Mouse (Mus musculus) intestine, embryonic 14.5 days (tissue): Measurements from ENCODE around the gene Nebl. TPM values are rescaled to one million over a fixed set of nuclear protein-coding genes. Genes with fewer than 3 reads are reported as not detected.

ENCODE experiments used
- ATAC-seq: fragments of 200-750 bp; cut with Nextera tagmentation; replicated peaks from 2 replicates; pipeline ENCODE4 v1.8.0; 2017; ENCODE audit warnings: low read depth, moderate number of reproducible peaks, moderate TSS enrichment, moderate library complexity; ENCODE audit not compliant: low FRiP score, low TSS enrichment
- DNase-seq: peaks from one replicate; pipeline ENCODE4 v3.0.0-alpha.2; 2018; ENCODE audit warnings: low spot score
- H3K27ac ChIP-seq: fragments of 300-500 bp; sonication (generic); 2 replicates; pipeline ENCODE4 v1.5.1; 2014; ENCODE audit warnings: low read depth, mild to moderate bottlenecking, control low read depth
- H3K27me3 ChIP-seq: fragments of 300-500 bp; sonication (generic); replicated peaks from 2 replicates; pipeline ENCODE4 v1.6.1; 2014; ENCODE audit warnings: low read length, control low read depth; ENCODE audit not compliant: control insufficient read depth, insufficient read depth
- H3K36me3 ChIP-seq: fragments of 300-500 bp; sonication (generic); 2 replicates; pipeline ENCODE4 v1.6.1; 2014; ENCODE audit warnings: low read length, control low read depth; ENCODE audit not compliant: control insufficient read depth, insufficient read depth
- H3K4me1 ChIP-seq: fragments of 300-500 bp; sonication (generic); replicated peaks from 2 replicates; pipeline ENCODE4 v1.6.1; 2014; ENCODE audit warnings: low read length, control low read depth, mixed read lengths; ENCODE audit not compliant: control insufficient read depth, insufficient read depth
- H3K4me2 ChIP-seq: fragments of 300-500 bp; sonication (generic); 2 replicates; pipeline ENCODE4 v1.6.1; 2014; ENCODE audit warnings: low read length
- H3K4me3 ChIP-seq: fragments of 300-500 bp; sonication (generic); 2 replicates; pipeline ENCODE4 v1.5.1; 2014; ENCODE audit warnings: low read depth, low read length, control low read depth, mixed read lengths
- H3K9ac ChIP-seq: fragments of 300-500 bp; sonication (generic); 2 replicates; pipeline ENCODE4 v1.6.1; 2014; ENCODE audit warnings: mild to moderate bottlenecking, low read length
- H3K9me3 ChIP-seq: fragments of 300-500 bp; sonication (generic); 2 replicates; pipeline ENCODE4 v1.6.1; 2016; ENCODE audit warnings: low read length, control low read depth; ENCODE audit not compliant: control insufficient read depth
- WGBS: fragments of 180-500 bp; shearing (Covaris S2); extraction: QIAGEN DNeasy Blood & Tissue Kit; methylation state at CpG from one replicate; pipeline ENCODE4 v1.1.7; 2014; 5-methylcytosine and 5-hydroxymethylcytosine counted together
- polyA plus RNA-seq: library from polyadenylated mRNA; unstranded; fragments of >200 nt; fragmentation: Nextera tagmentation; extraction: Ambion mirVana; gene quantifications from 2 replicates; pipeline ENCODE4 v1.2.1, GENCODE M21; 2014

Gene Nebl
- polyA plus RNA-seq, 1 experiment from 2014 or later: 0.99 TPM

DNA sequence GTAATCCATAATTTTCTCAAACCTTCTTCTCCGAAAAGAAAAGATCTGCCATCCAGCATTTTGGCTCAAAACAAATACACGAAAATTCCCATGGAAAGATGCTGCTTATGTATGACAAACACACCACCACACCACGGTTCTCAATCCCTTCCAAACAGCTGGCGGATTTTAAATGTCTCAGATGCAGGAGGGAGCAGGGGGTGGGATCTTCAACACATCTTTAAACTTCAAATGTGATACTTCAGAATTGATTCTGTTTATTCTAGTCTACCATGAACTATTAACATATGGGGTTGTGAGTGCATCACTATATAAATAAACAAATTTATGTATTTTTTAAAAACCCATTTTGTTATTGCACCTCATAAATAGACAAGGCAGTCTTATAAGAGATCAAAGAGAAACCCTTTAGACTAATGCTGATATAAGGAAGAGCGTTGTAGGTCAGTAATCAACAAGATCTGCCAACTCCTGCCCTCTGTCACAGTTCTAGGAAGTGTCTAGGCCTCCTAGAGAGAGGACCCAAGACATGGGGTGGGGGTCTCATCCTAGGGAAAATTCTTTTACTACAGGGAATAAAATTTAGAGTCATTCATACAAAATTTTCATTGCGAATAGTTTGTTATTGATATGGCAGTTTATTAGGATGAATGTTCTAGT, 227.0 kb downstream of the Nebl start:
- no peaks in the 10 kb centered on the region for H3K27me3 ChIP-seq
- H3K4me2 ChIP-seq: no peak overlapping the region
- no peak overlapping the region for H3K9ac ChIP-seq
- 69% methylated on average over 6 of the region's 6 CpGs for WGBS
- no peak for DNase-seq
- H3K27ac ChIP-seq: no peak overlapping the region
- no peaks in the 10 kb centered on the region for H3K9me3 ChIP-seq
- no peak overlapping the region for H3K4me3 ChIP-seq
- no peaks in the 10 kb centered on the region for H3K36me3 ChIP-seq
- ATAC-seq: no peak
- H3K4me1 ChIP-seq: no peaks in the 10 kb centered on the region

DNA sequence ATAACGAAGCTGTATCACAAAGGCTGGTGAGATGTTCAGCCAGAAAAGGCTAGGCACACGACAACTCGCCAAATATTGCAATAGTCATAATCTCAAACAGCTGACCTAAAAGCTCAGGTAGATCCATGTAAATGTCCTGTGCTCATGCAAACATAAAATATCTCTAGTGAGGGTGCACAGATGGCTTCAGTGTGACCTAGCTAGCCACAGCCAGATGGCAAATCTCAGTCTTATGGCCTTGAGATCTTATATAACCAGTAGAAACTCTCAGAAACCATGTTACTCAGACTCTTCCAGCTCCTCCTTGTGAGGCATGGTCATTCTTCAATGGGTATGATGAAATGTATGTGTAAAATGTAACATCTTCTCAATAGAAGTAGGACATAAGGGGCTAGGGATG, 230.2 kb downstream of the Nebl start:
- H3K36me3 ChIP-seq: no peaks in the 10 kb centered on the region
- no peak overlapping the region for H3K27ac ChIP-seq
- DNase-seq: no peak
- no peak overlapping the region for H3K4me2 ChIP-seq
- no peaks in the 10 kb centered on the region for H3K4me1 ChIP-seq
- H3K9ac ChIP-seq: no peak overlapping the region
- H3K27me3 ChIP-seq: no peaks in the 10 kb centered on the region
- 94% methylated on average over 3 of the region's 3 CpGs for WGBS
- no peaks in the 10 kb centered on the region for H3K9me3 ChIP-seq
- no peak for ATAC-seq
- H3K4me3 ChIP-seq: no peak overlapping the region

- H3K36me3 ChIP-seq: no peaks in the 10 kb centered on the region
- no peak overlapping the region for H3K27ac ChIP-seq
- no peak overlapping the region for H3K9ac ChIP-seq
- no peak for DNase-seq
- WGBS: 60% methylated on average over 6 of the region's 6 CpGs
- no peak for ATAC-seq
- H3K9me3 ChIP-seq: no peaks in the 10 kb centered on the region
- H3K4me1 ChIP-seq: no peaks in the 10 kb centered on the region
- H3K4me2 ChIP-seq: no peak overlapping the region
- no peak overlapping the region for H3K4me3 ChIP-seq
- H3K27me3 ChIP-seq: no peaks in the 10 kb centered on the region
These were observed 265.6 kb downstream of the Nebl start for GRCm38 (mm10) chr2:17465517-17466174.

- no peak for ATAC-seq
These were observed 270.8 kb downstream of the Nebl start for GRCm38 (mm10) chr2:17460434-17460833.

DNA sequence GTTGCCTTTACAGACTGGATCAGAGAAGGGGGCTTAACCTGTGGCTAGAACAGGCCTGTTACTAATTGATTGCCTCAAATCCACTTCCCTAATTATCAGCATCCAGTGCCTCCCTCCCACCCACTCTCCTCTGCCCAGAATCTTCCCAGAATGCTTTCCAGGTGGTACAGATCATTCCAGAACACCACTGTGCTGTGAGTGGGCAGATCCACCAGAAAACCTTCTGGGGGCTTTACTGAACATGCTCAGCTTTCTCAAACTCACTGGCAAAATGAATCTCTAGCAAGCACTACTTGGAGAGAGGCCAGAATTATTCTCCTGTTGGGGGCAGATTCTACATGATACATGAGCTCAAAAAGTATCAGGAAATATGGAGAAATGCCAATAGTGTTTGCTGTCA, 277.6 kb downstream of the Nebl start:
- Histone ChIP-seq H3K4me2 (no peak overlapping the region), H3K27ac (no peak overlapping the region), H3K9ac (no peak overlapping the region), H3K36me3 (no peaks in the 10 kb centered on the region), H3K9me3 (no peaks in the 10 kb centered on the region), H3K27me3 (no peaks in the 10 kb centered on the region), H3K4me1 (no peaks in the 10 kb centered on the region), H3K4me3 (no peak overlapping the region)
- ATAC-seq: no peak
- DNase-seq: no peak

More at GRCm38 (mm10) chr2:17460434-17460833, 270.8 kb downstream of the Nebl start:
- no peaks in the 10 kb centered on the region for H3K4me1 ChIP-seq
- H3K9me3 ChIP-seq: no peaks in the 10 kb centered on the region
- no peak for DNase-seq
- no peak overlapping the region for H3K4me2 ChIP-seq
- WGBS: 62% methylated on average over 2 of the region's 2 CpGs
- H3K4me3 ChIP-seq: no peak overlapping the region
- no peak overlapping the region for H3K27ac ChIP-seq
- no peak overlapping the region for H3K9ac ChIP-seq
- H3K27me3 ChIP-seq: no peaks in the 10 kb centered on the region
- no peaks in the 10 kb centered on the region for H3K36me3 ChIP-seq

DNA sequence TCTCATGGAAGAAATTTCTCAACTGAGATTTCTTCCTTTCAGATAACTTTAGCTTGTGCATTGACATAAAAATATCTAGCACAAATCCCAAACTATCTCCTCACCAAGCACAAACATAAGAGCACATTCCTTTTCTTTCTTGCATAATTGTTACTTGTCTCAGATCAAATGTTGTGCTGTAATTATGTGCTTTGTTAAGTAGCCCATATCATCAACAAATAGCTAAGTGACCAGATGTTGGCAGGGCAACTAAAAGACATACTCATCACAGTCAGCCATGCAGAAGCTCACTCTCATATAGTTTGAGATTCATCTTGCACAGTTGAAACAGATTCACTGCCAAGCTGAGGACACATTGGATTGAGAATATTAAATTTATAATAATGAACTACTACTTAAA, 282.9 kb downstream of the Nebl start:
- ATAC-seq (no peak), DNase-seq (no peak)
- no peaks in the 10 kb centered on the region for H3K9me3 ChIP-seq
- H3K4me2 ChIP-seq: no peak overlapping the region
- no peak overlapping the region for H3K27ac ChIP-seq
- H3K4me3 ChIP-seq: no peak overlapping the region
- H3K36me3 ChIP-seq: no peaks in the 10 kb centered on the region
- no peaks in the 10 kb centered on the region for H3K4me1 ChIP-seq
- H3K27me3 ChIP-seq: no peaks in the 10 kb centered on the region
- no peak overlapping the region for H3K9ac ChIP-seq

DNA sequence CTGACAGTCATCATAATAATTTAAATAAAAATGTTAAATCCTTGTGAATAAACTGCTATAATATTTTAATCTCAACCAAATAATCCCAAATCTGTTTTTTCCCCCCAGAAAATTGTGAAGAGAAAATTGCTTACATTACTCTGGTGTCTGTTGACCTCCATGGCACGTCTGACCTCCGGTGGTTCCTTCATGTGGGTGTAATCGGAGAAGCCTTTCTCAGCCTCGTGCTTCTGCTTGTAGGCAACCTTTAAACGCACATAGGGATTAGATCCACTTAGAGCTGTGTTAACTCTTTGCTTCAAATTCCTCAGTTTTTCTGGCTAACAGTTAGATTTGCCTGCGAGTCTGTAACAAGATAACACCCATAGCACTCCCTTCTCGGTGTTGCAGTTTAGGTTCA, 287.7 kb downstream of the Nebl start:
- Histone ChIP-seq H3K9me3 (no peaks in the 10 kb centered on the region), H3K36me3 (no peaks in the 10 kb centered on the region), H3K27ac (no peak overlapping the region), H3K4me1 (no peaks in the 10 kb centered on the region), H3K9ac (no peak overlapping the region), H3K27me3 (no peaks in the 10 kb centered on the region), H3K4me3 (no peak overlapping the region), H3K4me2 (no peak overlapping the region)
- ATAC-seq (no peak), DNase-seq (no peak)
- WGBS: 27% methylated on average over 7 of the region's 7 CpGs

DNA sequence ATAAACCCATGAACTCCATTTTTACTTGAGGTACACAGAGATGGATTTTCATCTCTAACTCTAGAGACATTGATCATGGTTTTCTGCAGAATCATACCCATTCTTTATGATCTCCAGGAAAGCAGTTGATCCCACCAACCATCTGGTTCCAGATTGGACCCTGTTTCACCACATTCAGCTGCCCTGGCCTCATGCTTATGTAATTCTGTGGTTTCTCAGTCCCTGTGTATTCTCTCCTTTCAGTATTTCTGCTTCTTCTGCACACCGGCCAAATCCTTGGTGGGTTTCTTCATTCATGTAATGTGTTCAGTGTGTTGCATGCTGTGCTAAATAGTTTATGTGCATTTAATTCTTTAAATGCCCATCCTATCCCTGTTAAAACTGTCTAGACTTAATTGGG, 292.9 kb downstream of the Nebl start:
- WGBS: 85% methylated on average over 1 of the region's 1 CpGs
- no peaks in the 10 kb centered on the region for H3K36me3 ChIP-seq
- no peaks in the 10 kb centered on the region for H3K9me3 ChIP-seq
- H3K4me2 ChIP-seq: no peak overlapping the region
- H3K4me1 ChIP-seq: no peaks in the 10 kb centered on the region
- ATAC-seq (no peak), DNase-seq (no peak)
- no peaks in the 10 kb centered on the region for H3K27me3 ChIP-seq
- H3K9ac ChIP-seq: no peak overlapping the region
- no peak overlapping the region for H3K4me3 ChIP-seq
- H3K27ac ChIP-seq: no peak overlapping the region
